Mouse (Mus musculus): ENCODE data around the gene Aasdh. TPM values are rescaled to one million over a fixed set of nuclear protein-coding genes. Genes with fewer than 3 reads are reported as not detected.

The Aasdh gene
- polyA plus RNA-seq, 1 experiment from 2014 or later = 27.6 TPM

- Histone ChIP-seq H3K4me1 (ENCODE audit: control insufficient read depth, insufficient read depth, low read length) (0 out of 2 replicates have a peak, but pooled peaks cover 5% of the 10 kb centered on the region), H3K36me3 (ENCODE audit: control insufficient read depth, insufficient read depth, low read length) (no peaks in the 10 kb centered on the region), H3K4me3 (ENCODE audit: low read depth, low read length) (no peak overlapping the region), H3K27ac (ENCODE audit: low read length) (no peak overlapping the region), H3K9ac (replicated peaks; ENCODE audit: low read depth, low read length) (no peak overlapping the region), H3K27me3 (ENCODE audit: control insufficient read depth, insufficient read depth, low read length) (no peaks in the 10 kb centered on the region), H3K9me3 (ENCODE audit: control insufficient read depth, low read depth, low read length) (no peaks in the 10 kb centered on the region), H3K4me2 (replicated peaks; ENCODE audit: low read depth, low read length) (no peak overlapping the region)
- peak; percentile 40; the same call in 1 of the 2 replicates for ATAC-seq (ENCODE audit: insufficient number of reproducible peaks, insufficient read depth, low FRiP score, low read depth)
- WGBS = 79% methylated on average over 9 of the region's 9 CpGs
Measured at GRCm38 (mm10) chr5:76843851-76844419, 61.4 kb downstream of the Aasdh start.

- H3K4me3 ChIP-seq (ENCODE audit: low read depth, low read length) = no peak overlapping the region
- no peaks in the 10 kb centered on the region for H3K9me3 ChIP-seq (ENCODE audit: control insufficient read depth, low read depth, low read length)
- WGBS = 10% methylated on average over 4 of the region's 4 CpGs
- no peak overlapping the region for H3K9ac ChIP-seq (replicated peaks; ENCODE audit: low read depth, low read length)
- H3K27me3 ChIP-seq (ENCODE audit: control insufficient read depth, insufficient read depth, low read length) = no peaks in the 10 kb centered on the region
- H3K36me3 ChIP-seq (ENCODE audit: control insufficient read depth, insufficient read depth, low read length) = no peaks in the 10 kb centered on the region
- no peak overlapping the region for H3K27ac ChIP-seq (ENCODE audit: low read length)
- H3K4me2 ChIP-seq (replicated peaks; ENCODE audit: low read depth, low read length) = no peak overlapping the region
- 0 out of 2 replicates have a peak, but pooled peaks cover 5% of the 10 kb centered on the region for H3K4me1 ChIP-seq (ENCODE audit: control insufficient read depth, insufficient read depth, low read length)
- ATAC-seq (ENCODE audit: insufficient number of reproducible peaks, insufficient read depth, low FRiP score, low read depth) = no peak
Measured at GRCm38 (mm10) chr5:76843448-76843847, 61.9 kb downstream of the Aasdh start.

- Histone ChIP-seq H3K4me1 (ENCODE audit: control insufficient read depth, insufficient read depth, low read length) (0 out of 2 replicates have a peak, but pooled peaks cover 5% of the 10 kb centered on the region), H3K27ac (ENCODE audit: low read length) (no peak overlapping the region), H3K4me3 (ENCODE audit: low read depth, low read length) (no peak overlapping the region), H3K9me3 (ENCODE audit: control insufficient read depth, low read depth, low read length) (no peaks in the 10 kb centered on the region), H3K4me2 (replicated peaks; ENCODE audit: low read depth, low read length) (no peak overlapping the region), H3K27me3 (ENCODE audit: control insufficient read depth, insufficient read depth, low read length) (no peaks in the 10 kb centered on the region), H3K36me3 (ENCODE audit: control insufficient read depth, insufficient read depth, low read length) (no peaks in the 10 kb centered on the region), H3K9ac (replicated peaks; ENCODE audit: low read depth, low read length) (no peak overlapping the region)
- 94% methylated on average over 2 of the region's 2 CpGs for WGBS
- ATAC-seq (ENCODE audit: insufficient number of reproducible peaks, insufficient read depth, low FRiP score, low read depth) = no peak
Measured at GRCm38 (mm10) chr5:76841859-76842258, 63.5 kb downstream of the Aasdh start.

- Histone ChIP-seq H3K27me3 (ENCODE audit: control insufficient read depth, insufficient read depth, low read length) (no peaks in the 10 kb centered on the region), H3K4me3 (ENCODE audit: low read depth, low read length) (no peak overlapping the region), H3K4me1 (ENCODE audit: control insufficient read depth, insufficient read depth, low read length) (0 out of 2 replicates have a peak, but pooled peaks cover 4% of the 10 kb centered on the region), H3K9ac (replicated peaks; ENCODE audit: low read depth, low read length) (no peak overlapping the region), H3K27ac (ENCODE audit: low read length) (no peak overlapping the region), H3K36me3 (ENCODE audit: control insufficient read depth, insufficient read depth, low read length) (no peaks in the 10 kb centered on the region), H3K9me3 (ENCODE audit: control insufficient read depth, low read depth, low read length) (no peaks in the 10 kb centered on the region), H3K4me2 (replicated peaks; ENCODE audit: low read depth, low read length) (no peak overlapping the region)
- 85% methylated on average over 6 of the region's 6 CpGs for WGBS
- ATAC-seq (ENCODE audit: insufficient number of reproducible peaks, insufficient read depth, low FRiP score, low read depth) = no peak
Measured at GRCm38 (mm10) chr5:76839786-76840185, 65.5 kb downstream of the Aasdh start.

GRCm38 (mm10) chr5:76837018-76837417 is 68.3 kb downstream of the Aasdh start:
- H3K27me3 ChIP-seq (ENCODE audit: control insufficient read depth, insufficient read depth, low read length) = no peaks in the 10 kb centered on the region
- WGBS = 64% methylated on average over 5 of the region's 5 CpGs
- no peak overlapping the region for H3K4me3 ChIP-seq (ENCODE audit: low read depth, low read length)
- ATAC-seq (ENCODE audit: insufficient number of reproducible peaks, insufficient read depth, low FRiP score, low read depth) = no peak
- no peaks in the 10 kb centered on the region for H3K4me1 ChIP-seq (ENCODE audit: control insufficient read depth, insufficient read depth, low read length)
- no peak overlapping the region for H3K9ac ChIP-seq (replicated peaks; ENCODE audit: low read depth, low read length)
- H3K4me2 ChIP-seq (replicated peaks; ENCODE audit: low read depth, low read length) = no peak overlapping the region
- no peaks in the 10 kb centered on the region for H3K9me3 ChIP-seq (ENCODE audit: control insufficient read depth, low read depth, low read length)
- no peak overlapping the region for H3K27ac ChIP-seq (ENCODE audit: low read length)
- no peaks in the 10 kb centered on the region for H3K36me3 ChIP-seq (ENCODE audit: control insufficient read depth, insufficient read depth, low read length)

GRCm38 (mm10) chr5:76832529-76833210 is 72.6 kb downstream of the Aasdh start:
- WGBS = 79% methylated on average over 17 of the region's 17 CpGs
- no peaks in the 10 kb centered on the region for H3K27me3 ChIP-seq (ENCODE audit: control insufficient read depth, insufficient read depth, low read length)
- no peak overlapping the region for H3K27ac ChIP-seq (ENCODE audit: low read length)
- no peaks in the 10 kb centered on the region for H3K36me3 ChIP-seq (ENCODE audit: control insufficient read depth, insufficient read depth, low read length)
- no peak overlapping the region for H3K4me2 ChIP-seq (replicated peaks; ENCODE audit: low read depth, low read length)
- H3K9me3 ChIP-seq (ENCODE audit: control insufficient read depth, low read depth, low read length) = no peaks in the 10 kb centered on the region
- H3K4me1 ChIP-seq (ENCODE audit: control insufficient read depth, insufficient read depth, low read length) = no peaks in the 10 kb centered on the region
- no peak for ATAC-seq (ENCODE audit: insufficient number of reproducible peaks, insufficient read depth, low FRiP score, low read depth)
- H3K4me3 ChIP-seq (ENCODE audit: low read depth, low read length) = no peak overlapping the region
- H3K9ac ChIP-seq (replicated peaks; ENCODE audit: low read depth, low read length) = no peak overlapping the region

- no peaks in the 10 kb centered on the region for H3K9me3 ChIP-seq (ENCODE audit: control insufficient read depth, low read depth, low read length)
- no peak overlapping the region for H3K4me2 ChIP-seq (replicated peaks; ENCODE audit: low read depth, low read length)
- no peak overlapping the region for H3K9ac ChIP-seq (replicated peaks; ENCODE audit: low read depth, low read length)
- no peaks in the 10 kb centered on the region for H3K36me3 ChIP-seq (ENCODE audit: control insufficient read depth, insufficient read depth, low read length)
- H3K27ac ChIP-seq (ENCODE audit: low read length) = no peak overlapping the region
- no peaks in the 10 kb centered on the region for H3K4me1 ChIP-seq (ENCODE audit: control insufficient read depth, insufficient read depth, low read length)
- no peaks in the 10 kb centered on the region for H3K27me3 ChIP-seq (ENCODE audit: control insufficient read depth, insufficient read depth, low read length)
- WGBS = 90% methylated on average over 7 of the region's 7 CpGs
- ATAC-seq (ENCODE audit: insufficient number of reproducible peaks, insufficient read depth, low FRiP score, low read depth) = no peak
- no peak overlapping the region for H3K4me3 ChIP-seq (ENCODE audit: low read depth, low read length)
Measured at GRCm38 (mm10) chr5:76828527-76829240, 76.6 kb downstream of the Aasdh start.

Measured in stomach, embryonic 14.5 days (tissue).